Mouse (Mus musculus) heart, postnatal 0 days (tissue): ENCODE measurements around the gene Syna. TPM values are rescaled to one million over a fixed set of nuclear protein-coding genes. Genes with fewer than 3 reads are reported as not detected.

Experiments
- ATAC-seq: fragments of 200-750 bp; cut with Nextera tagmentation; 2 replicates; pipeline ENCODE4 v1.8.0; 2017; ENCODE audit warnings: low read depth, moderate number of reproducible peaks, moderate library complexity; ENCODE audit not compliant: insufficient read depth
- DNase-seq: peaks from one replicate; pipeline ENCODE4 v3.0.0-alpha.2; 2016; ENCODE audit warnings: low spot score
- H3K27ac ChIP-seq: fragments of 300-500 bp; sonication (generic); 2 replicates; pipeline ENCODE4 v1.5.1; 2014; ENCODE audit warnings: low read depth, mild to moderate bottlenecking
- H3K27me3 ChIP-seq: fragments of 300-500 bp; sonication (generic); 2 replicates; pipeline ENCODE4 v1.6.1; 2014; ENCODE audit warnings: low read length, mixed read lengths; ENCODE audit not compliant: control insufficient read depth, insufficient read depth
- H3K36me3 ChIP-seq: fragments of 300-500 bp; sonication (generic); replicated peaks from 2 replicates; pipeline ENCODE4 v1.6.1; 2014; ENCODE audit warnings: low read length, mixed read lengths; ENCODE audit not compliant: control insufficient read depth, insufficient read depth
- H3K4me1 ChIP-seq: fragments of 300-500 bp; sonication (generic); 2 replicates; pipeline ENCODE4 v1.6.1; 2014; ENCODE audit warnings: antibody characterized with exemption; ENCODE audit not compliant: control insufficient read depth, insufficient read depth
- H3K4me2 ChIP-seq: fragments of 300-500 bp; sonication (generic); 2 replicates; pipeline ENCODE4 v1.6.1; 2014; ENCODE audit warnings: low read depth, mild to moderate bottlenecking, low read length, moderate library complexity
- H3K4me3 ChIP-seq: fragments of 300-500 bp; sonication (generic); 2 replicates; pipeline ENCODE4 v1.5.1; 2014; ENCODE audit warnings: low read depth, low read length
- H3K9ac ChIP-seq: fragments of 300-500 bp; sonication (generic); replicated peaks from 2 replicates; pipeline ENCODE4 v1.6.1; 2014; ENCODE audit warnings: low read depth, low read length, mixed read lengths
- H3K9me3 ChIP-seq: fragments of 300-500 bp; sonication (generic); replicated peaks from 2 replicates; pipeline ENCODE4 v1.6.1; 2016; ENCODE audit warnings: low read length; ENCODE audit not compliant: control insufficient read depth
- CTCF ChIP-seq: IDR thresholded peaks from 2 replicates; pipeline ENCODE4 v1.5.1; 2016; ENCODE audit warnings: antibody characterized with exemption, control low read depth, low read depth
- EP300 ChIP-seq: IDR thresholded peaks from 2 replicates; pipeline ENCODE4 v1.6.1; 2016; ENCODE audit warnings: antibody characterized with exemption, low read depth
- WGBS: fragments of 180-500 bp; shearing (Covaris S2); extraction: QIAGEN DNeasy Blood & Tissue Kit; methylation state at CpG from one replicate; pipeline ENCODE4 v1.1.7; 2014; 5-methylcytosine and 5-hydroxymethylcytosine counted together
- microRNA-seq: library from miRNA; unstranded; fragments of <30 nt; microRNA quantifications from one replicate; pipeline ENCODE4, GENCODE M21; 2016
- polyA plus RNA-seq: library from polyadenylated mRNA; unstranded; fragments of >200 nt; fragmentation: Nextera tagmentation; extraction: Ambion mirVana; gene quantifications from 2 replicates; pipeline ENCODE4 v1.2.1, GENCODE M21; 2015
- total RNA-seq: library from RNA; depleted of rRNA; stranded (reverse); fragments of >200 nt; gene quantifications from 2 replicates; pipeline ENCODE4 v1.2.3, GENCODE M21; 2014; ENCODE audit warnings: low replicate concordance; rRNA removed

Gene Syna
- total and polyA plus RNA-seq, 2 experiments from 2014 or later, result not detected

DNA sequence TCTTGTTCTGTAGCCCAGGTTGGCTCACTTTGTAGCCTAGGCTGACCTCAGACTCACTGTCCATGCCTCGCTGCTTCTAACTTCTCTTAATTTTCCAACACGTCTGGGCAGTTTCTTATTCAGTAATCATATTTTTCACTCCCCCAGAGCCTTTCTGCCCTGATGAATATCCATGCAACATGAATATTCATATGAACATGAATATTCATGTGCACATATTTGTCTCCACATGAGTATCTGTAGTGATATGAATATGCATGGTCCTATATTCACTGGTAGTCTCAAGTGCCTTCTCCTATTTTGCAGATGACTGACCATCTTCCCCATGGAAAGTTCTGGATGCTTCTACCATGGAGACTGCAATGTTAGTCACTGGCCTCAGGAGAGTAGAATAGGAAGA, 38.8 kb downstream of the Syna start:
- H3K27ac ChIP-seq, result no peak overlapping the region
- no peak overlapping the region for H3K9ac ChIP-seq
- no peaks in the 10 kb centered on the region; the same call in 1 of the 2 replicates for H3K9me3 ChIP-seq
- ATAC-seq (no peak), DNase-seq (no peak)
- H3K27me3 ChIP-seq, result no peaks in the 10 kb centered on the region
- WGBS, result 92% methylated on average over 2 of the region's 2 CpGs
- H3K36me3 ChIP-seq, result peaks cover 27% of the 10 kb centered on the region
- TF ChIP-seq CTCF (no peak), EP300 (no peak)
- H3K4me3 ChIP-seq, result no peak overlapping the region
- no peaks in the 10 kb centered on the region for H3K4me1 ChIP-seq
- no peak overlapping the region for H3K4me2 ChIP-seq

GRCm38 (mm10) chr5:134520120-134520519, 39.9 kb downstream of the Syna start:
- Histone ChIP-seq H3K27ac (no peak overlapping the region), H3K4me2 (no peak overlapping the region), H3K9ac (no peak overlapping the region), H3K27me3 (no peaks in the 10 kb centered on the region), H3K9me3 (no peaks in the 10 kb centered on the region; the same call in 1 of the 2 replicates), H3K36me3 (peaks cover 33% of the 10 kb centered on the region), H3K4me3 (no peak overlapping the region), H3K4me1 (no peaks in the 10 kb centered on the region)
- WGBS, result 89% methylated on average over 4 of the region's 4 CpGs
- ATAC-seq (no peak), DNase-seq (no peak)
- TF ChIP-seq CTCF (no peak), EP300 (no peak)

- Histone ChIP-seq H3K27ac (no peak overlapping the region), H3K36me3 (peaks cover 33% of the 10 kb centered on the region), H3K4me2 (no peak overlapping the region), H3K4me3 (no peak overlapping the region), H3K27me3 (no peaks in the 10 kb centered on the region), H3K9ac (no peak overlapping the region), H3K4me1 (no peaks in the 10 kb centered on the region), H3K9me3 (no peaks in the 10 kb centered on the region; the same call in 1 of the 2 replicates)
- 92% methylated on average over 5 of the region's 5 CpGs for WGBS
- ATAC-seq, result no peak
- TF ChIP-seq EP300 (no peak), CTCF (no peak)
- no peak for DNase-seq
Observed at GRCm38 (mm10) chr5:134519471-134519870, 40.5 kb downstream of the Syna start.

DNA sequence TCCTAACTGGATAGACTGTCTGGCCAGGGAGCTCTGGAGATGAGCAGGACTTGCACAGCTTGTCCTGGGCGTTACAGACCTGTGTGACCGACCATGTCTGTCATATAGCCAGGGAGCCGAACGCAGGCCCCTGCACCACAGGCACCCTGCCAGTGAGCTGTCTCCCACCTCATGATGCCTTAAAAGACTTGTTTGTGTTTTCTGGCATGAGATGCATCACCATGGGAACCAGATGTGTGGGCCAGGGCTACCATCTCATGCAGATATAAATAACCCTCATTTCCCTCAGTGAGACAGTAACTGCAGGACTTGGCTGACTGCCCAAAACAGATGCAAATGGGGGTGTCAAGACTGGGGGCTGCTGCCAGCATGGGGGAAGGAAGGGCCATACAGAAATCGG, 47.9 kb downstream of the Syna start:
- H3K4me1 ChIP-seq, result no peaks in the 10 kb centered on the region
- no peaks in the 10 kb centered on the region for H3K27me3 ChIP-seq
- TF ChIP-seq EP300 (no peak), CTCF (no peak)
- DNase-seq, result peak; percentile 20
- H3K36me3 ChIP-seq, result peaks cover 26% of the 10 kb centered on the region
- WGBS, result 24% methylated on average over 5 of the region's 5 CpGs
- no peak overlapping the region for H3K4me3 ChIP-seq
- H3K27ac ChIP-seq, result no peak overlapping the region
- H3K4me2 ChIP-seq, result no peak overlapping the region
- ATAC-seq, result peak; percentile 71
- H3K9me3 ChIP-seq, result no peaks in the 10 kb centered on the region; the same call in 1 of the 2 replicates
- no peak overlapping the region for H3K9ac ChIP-seq

- no peak overlapping the region for H3K9ac ChIP-seq
Observed at GRCm38 (mm10) chr5:134510266-134510665, 49.7 kb downstream of the Syna start.

DNA sequence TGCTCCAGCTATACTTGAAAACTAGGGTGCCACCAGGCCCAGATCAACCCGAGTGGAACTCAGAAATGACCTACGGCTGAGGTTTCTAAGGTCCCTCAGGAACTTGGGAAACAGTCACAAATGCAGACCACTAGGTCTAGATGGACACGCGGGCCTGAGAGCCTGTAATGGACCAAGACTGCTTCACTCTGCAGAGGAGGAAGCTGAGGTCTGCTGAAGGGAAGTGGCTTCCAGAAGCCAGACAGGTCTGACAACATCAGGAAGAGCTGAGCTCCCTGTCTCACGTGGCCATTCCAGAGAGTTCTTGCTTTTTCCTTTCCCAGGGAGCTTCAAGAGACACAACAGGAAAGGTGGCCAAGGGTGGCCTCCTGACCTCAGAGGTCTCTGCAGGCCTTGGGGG, 51.0 kb downstream of the Syna start:
- Histone ChIP-seq H3K27ac (no peak overlapping the region), H3K9ac (no peak overlapping the region), H3K4me1 (no peaks in the 10 kb centered on the region), H3K4me2 (no peak overlapping the region), H3K9me3 (no peaks in the 10 kb centered on the region), H3K4me3 (no peak overlapping the region), H3K36me3 (0 out of 2 replicates have a peak, but pooled peaks cover 11% of the 10 kb centered on the region), H3K27me3 (no peaks in the 10 kb centered on the region)
- WGBS, result 74% methylated on average over 5 of the region's 5 CpGs
- ATAC-seq (no peak), DNase-seq (no peak)
- TF ChIP-seq EP300, result no peak
- no peak for TF ChIP-seq CTCF

More at GRCm38 (mm10) chr5:134510266-134510665, 49.7 kb downstream of the Syna start:
- WGBS, result 90% methylated on average over 5 of the region's 5 CpGs
- no peak for TF ChIP-seq CTCF
- ATAC-seq, result no peak
- Histone ChIP-seq H3K9me3 (no peaks in the 10 kb centered on the region), H3K27ac (no peak overlapping the region), H3K4me2 (no peak overlapping the region), H3K36me3 (0 out of 2 replicates have a peak, but pooled peaks cover 11% of the 10 kb centered on the region), H3K27me3 (no peaks in the 10 kb centered on the region), H3K4me3 (no peak overlapping the region), H3K4me1 (no peaks in the 10 kb centered on the region)
- no peak for DNase-seq

Small RNAs within 50 kb of the gene (microRNA-seq; reads per million reads assigned to microRNA genes)
- gene Mir7228, result not detected

Other genes starting within 250 kb of the Syna start
- gene Gtf2i, start 245.4 kb downstream of the Syna start, total RNA-seq, result 84.8 and 97.1 TPM in 2 replicates
- 81.9 and 82.3 TPM in 2 replicates for gene Gtf2i, start 245.4 kb downstream of the Syna start, polyA plus RNA-seq
- 28.8 and 63.7 TPM in 2 replicates for gene Gtf2ird1, start 103.5 kb downstream of the Syna start, total RNA-seq
- gene Gtf2ird1, start 103.5 kb downstream of the Syna start, polyA plus RNA-seq, result 20.5 and 27.7 TPM in 2 replicates
- 11.3 and 14.0 TPM in 2 replicates for gene Clip2, start 7.7 kb downstream of the Syna start, total RNA-seq
- gene Clip2, start 7.7 kb downstream of the Syna start, polyA plus RNA-seq, result 0.86 and 0.87 TPM in 2 replicates
- 53.1 and 64.6 TPM in 2 replicates for gene Rfc2, start 21.2 kb upstream of the Syna start, total RNA-seq
- 92.1 and 99.5 TPM in 2 replicates for gene Rfc2, start 21.2 kb upstream of the Syna start, polyA plus RNA-seq
- 0.97 and 10.7 TPM in 2 replicates for gene Lat2, start 54.9 kb upstream of the Syna start, total RNA-seq
- 1.9 and 2.8 TPM in 2 replicates for gene Lat2, start 54.9 kb upstream of the Syna start, polyA plus RNA-seq
- 430 and 516 TPM in 2 replicates for gene Eif4h, start 79.3 kb upstream of the Syna start, total RNA-seq
- 230 and 241 TPM in 2 replicates for gene Eif4h, start 79.3 kb upstream of the Syna start, polyA plus RNA-seq
- gene Limk1, start 128.4 kb upstream of the Syna start, total RNA-seq, result 6.9 and 12.1 TPM in 2 replicates
- 2.4 TPM in 2 replicates for gene Limk1, start 128.4 kb upstream of the Syna start, polyA plus RNA-seq
- gene Eln, start 187.2 kb upstream of the Syna start, total RNA-seq, result 313 and 411 TPM in 2 replicates
- 362 and 388 TPM in 2 replicates for gene Eln, start 187.2 kb upstream of the Syna start, polyA plus RNA-seq